Mouse (Mus musculus): ENCODE measurements around the gene Kremen2. TPM values are rescaled to one million over a fixed set of nuclear protein-coding genes. Genes with fewer than 3 reads are reported as not detected.

Kremen2 gene
- total RNA-seq, 2 experiments from 2014 or later, result 0.52 TPM; not detected in 1

DNA sequence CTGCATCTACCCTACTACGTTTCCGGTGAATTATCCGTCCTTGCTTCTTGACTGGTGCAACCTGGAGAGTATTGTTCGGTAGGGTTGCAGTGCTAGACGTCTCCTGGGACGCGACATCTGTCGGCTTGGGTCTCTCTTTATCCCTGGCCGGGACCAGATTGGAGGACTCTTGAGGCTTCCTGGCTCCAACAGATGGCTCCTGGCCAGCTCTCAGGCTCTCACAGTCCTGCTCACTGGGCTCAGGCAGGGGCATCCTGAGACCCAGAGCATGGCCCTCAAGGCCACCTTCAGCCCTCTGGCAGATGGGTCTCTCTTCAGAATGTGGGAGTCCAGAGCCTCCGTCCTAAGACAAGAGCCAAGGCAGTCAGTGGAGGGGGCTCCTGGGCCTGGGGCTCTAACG, 17.3 kb upstream of the Kremen2 start:
- no peak for ATAC-seq (replicated peaks; ENCODE audit: low FRiP score, low TSS enrichment, poor library complexity, severe bottlenecking)

GRCm38 (mm10) chr17:23761155-23761554, 15.5 kb upstream of the Kremen2 start:
- ATAC-seq (replicated peaks; ENCODE audit: low FRiP score, low TSS enrichment, poor library complexity, severe bottlenecking), result no peak

DNA sequence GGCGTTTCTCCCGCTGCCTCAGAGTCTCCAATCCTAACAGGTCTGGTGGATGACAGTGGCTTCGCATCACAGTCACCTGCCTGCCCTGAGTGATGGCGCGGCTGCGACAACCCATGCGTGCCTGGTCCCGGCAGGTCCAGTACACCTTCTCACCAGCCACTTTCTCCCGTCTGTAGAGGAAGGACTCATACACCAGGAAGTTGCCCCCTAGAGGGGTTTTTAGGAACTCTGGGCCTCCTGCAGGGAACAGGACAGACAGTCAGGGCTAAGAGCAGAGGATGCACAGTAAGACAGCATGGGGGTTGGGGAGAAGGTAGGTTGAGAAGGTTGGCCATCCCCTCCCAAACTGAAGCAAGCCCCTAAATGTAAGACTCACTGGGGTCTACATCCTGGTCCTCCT, 14.6 kb upstream of the Kremen2 start:
- ATAC-seq (replicated peaks; ENCODE audit: low FRiP score, low TSS enrichment, poor library complexity, severe bottlenecking), result no peak

GRCm38 (mm10) chr17:23758801-23759200, 13.2 kb upstream of the Kremen2 start:
- no peak for ATAC-seq (replicated peaks; ENCODE audit: low FRiP score, low TSS enrichment, poor library complexity, severe bottlenecking)

DNA sequence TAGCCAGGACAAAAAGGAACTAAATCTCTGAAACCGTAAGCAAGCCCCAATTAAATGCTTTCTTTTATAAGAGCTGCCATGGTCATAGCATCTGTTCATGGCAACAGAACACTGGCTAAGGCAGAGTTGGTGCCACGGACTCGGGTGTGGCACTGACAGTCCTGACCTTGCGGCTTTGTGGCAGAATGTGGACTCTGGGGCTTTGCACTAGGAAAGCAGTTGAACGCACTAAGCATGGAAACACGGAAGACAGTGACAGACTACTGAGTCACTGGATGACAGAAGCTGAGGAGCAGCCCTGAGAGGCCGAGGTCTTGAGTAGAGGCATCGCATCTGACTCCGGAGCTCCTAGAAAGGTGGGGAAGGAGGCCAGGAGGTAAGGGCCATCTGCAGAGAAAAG, 11.9 kb upstream of the Kremen2 start:
- ATAC-seq (replicated peaks; ENCODE audit: low FRiP score, low TSS enrichment, poor library complexity, severe bottlenecking), result no peak

GRCm38 (mm10) chr17:23755689-23756088, 10.1 kb upstream of the Kremen2 start:
- no peak for ATAC-seq (replicated peaks; ENCODE audit: low FRiP score, low TSS enrichment, poor library complexity, severe bottlenecking)

- no peak for ATAC-seq (replicated peaks; ENCODE audit: low FRiP score, low TSS enrichment, poor library complexity, severe bottlenecking)
Measured at GRCm38 (mm10) chr17:23749400-23750191, 4.0 kb upstream of the Kremen2 start.

GRCm38 (mm10) chr17:23748631-23749391, 3.2 kb upstream of the Kremen2 start:
- ATAC-seq (replicated peaks; ENCODE audit: low FRiP score, low TSS enrichment, poor library complexity, severe bottlenecking), result peak; percentile 63

- ATAC-seq (replicated peaks; ENCODE audit: low FRiP score, low TSS enrichment, poor library complexity, severe bottlenecking), result no peak
Measured at GRCm38 (mm10) chr17:23748026-23748425, 2.4 kb upstream of the Kremen2 start.

DNA sequence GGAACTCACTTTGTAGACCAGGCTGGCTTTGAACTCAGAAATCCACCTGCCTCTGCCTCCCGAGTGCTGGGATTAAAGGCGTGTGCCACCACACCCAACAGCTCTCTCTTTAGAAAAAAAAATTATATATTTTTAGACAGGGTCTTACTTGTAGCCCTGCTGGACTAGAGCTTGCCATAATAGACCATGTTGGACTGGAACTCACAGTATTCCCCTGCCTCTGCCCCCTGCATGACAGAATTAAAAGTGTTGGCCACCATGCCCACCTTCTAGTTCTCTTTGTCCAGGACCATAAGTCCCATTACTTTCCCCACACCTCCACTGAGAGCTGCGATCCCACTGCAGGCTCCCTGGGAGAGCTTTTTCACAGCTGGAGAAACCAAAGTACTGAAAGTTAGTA, 1.8 kb upstream of the Kremen2 start:
- no peak for ATAC-seq (replicated peaks; ENCODE audit: low FRiP score, low TSS enrichment, poor library complexity, severe bottlenecking)

GRCm38 (mm10) chr17:23746767-23747166, 1.1 kb upstream of the Kremen2 start:
- ATAC-seq (replicated peaks; ENCODE audit: low FRiP score, low TSS enrichment, poor library complexity, severe bottlenecking), result no peak

GRCm38 (mm10) chr17:23746311-23746710, 678 bp upstream of the Kremen2 start:
- no peak for ATAC-seq (replicated peaks; ENCODE audit: low FRiP score, low TSS enrichment, poor library complexity, severe bottlenecking)

DNA sequence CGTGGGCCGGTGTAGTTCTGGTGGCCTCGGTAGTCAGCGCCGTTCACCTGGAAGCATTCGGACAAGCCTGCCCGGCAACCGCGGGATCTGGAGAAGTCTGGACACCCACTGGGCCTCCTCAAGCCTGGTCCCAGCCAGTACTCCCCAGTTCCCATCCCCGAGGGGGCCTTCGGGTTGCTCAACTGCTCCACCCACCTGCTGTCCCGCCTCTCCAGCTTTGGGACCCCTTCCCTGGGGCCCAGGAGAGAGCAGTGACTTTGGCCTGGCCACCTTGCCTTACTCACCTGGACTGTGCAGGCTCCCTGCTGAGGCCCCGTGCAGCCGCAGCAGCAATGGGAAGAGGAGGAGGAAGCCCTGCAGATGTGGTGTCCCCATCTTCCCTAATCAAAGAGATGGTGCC, 982 bp downstream of the Kremen2 start:
- ATAC-seq (replicated peaks; ENCODE audit: low FRiP score, low TSS enrichment, poor library complexity, severe bottlenecking), result no peak

- ATAC-seq (replicated peaks; ENCODE audit: low FRiP score, low TSS enrichment, poor library complexity, severe bottlenecking), result no peak
Measured at GRCm38 (mm10) chr17:23744076-23744475, 1.6 kb downstream of the Kremen2 start.

DNA sequence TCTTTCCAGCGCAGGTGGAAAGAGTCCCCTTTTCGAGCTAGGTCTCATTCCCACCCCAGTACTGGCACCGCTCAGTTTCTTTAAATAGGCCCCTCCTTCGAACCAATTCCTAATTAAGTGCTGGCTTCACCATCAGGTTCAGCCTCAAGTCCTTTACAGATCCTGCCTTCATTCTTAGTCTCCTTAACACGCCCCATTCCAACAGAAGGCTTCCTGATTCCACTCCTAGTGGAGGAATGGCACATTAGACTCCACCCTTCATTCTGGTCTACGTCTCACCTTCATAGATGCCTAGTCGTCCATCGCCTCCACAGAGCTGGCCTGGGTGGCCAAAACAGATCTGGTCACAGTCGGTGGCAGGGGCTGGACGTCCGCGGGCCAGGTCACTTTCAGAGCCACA, 2.7 kb downstream of the Kremen2 start:
- ATAC-seq (replicated peaks; ENCODE audit: low FRiP score, low TSS enrichment, poor library complexity, severe bottlenecking), result no peak

- ATAC-seq (replicated peaks; ENCODE audit: low FRiP score, low TSS enrichment, poor library complexity, severe bottlenecking), result no peak
Measured at GRCm38 (mm10) chr17:23742210-23742793, 3.3 kb downstream of the Kremen2 start.

GRCm38 (mm10) chr17:23741359-23742209, 4.0 kb downstream of the Kremen2 start:
- no peak for ATAC-seq (replicated peaks; ENCODE audit: low FRiP score, low TSS enrichment, poor library complexity, severe bottlenecking)

GRCm38 (mm10) chr17:23740598-23741021, 5.0 kb downstream of the Kremen2 start, which contains the start of gene Paqr4:
Gene Paqr4, minus strand, starts transcription at chr17:23740867.
- ATAC-seq (replicated peaks; ENCODE audit: low FRiP score, low TSS enrichment, poor library complexity, severe bottlenecking), result peak; percentile 57

- ATAC-seq (replicated peaks; ENCODE audit: low FRiP score, low TSS enrichment, poor library complexity, severe bottlenecking), result peak; percentile 79
Measured at GRCm38 (mm10) chr17:23740136-23740584, 5.5 kb downstream of the Kremen2 start.
